Mouse (Mus musculus) gastrocnemius, postnatal 14 days (tissue): ENCODE results near the gene Mmp9. TPM values are rescaled to one million over a fixed set of nuclear protein-coding genes. Genes with fewer than 3 reads are reported as not detected.

ENCODE experiments used
- DNase-seq: peaks from one replicate; pipeline ENCODE4 v3.0.0; 2021; ENCODE audit warnings: mixed read lengths
- intact Hi-C: fragments of 180-260 bp; cut with DNase I; formaldehyde crosslinking; loops from one replicate; pipeline ENCODE4 v1.15.1; 2025; ENCODE audit warnings: low total_unique reads
- total RNA-seq, 2 experiments: library from RNA; stranded (reverse); gene quantifications; 2 replicates each; pipeline ENCODE4 v1.2.3; 2021

Gene Mmp9
- total RNA-seq, 2 experiments from 2014 or later, result 0.95 to 1.2 TPM

DNA sequence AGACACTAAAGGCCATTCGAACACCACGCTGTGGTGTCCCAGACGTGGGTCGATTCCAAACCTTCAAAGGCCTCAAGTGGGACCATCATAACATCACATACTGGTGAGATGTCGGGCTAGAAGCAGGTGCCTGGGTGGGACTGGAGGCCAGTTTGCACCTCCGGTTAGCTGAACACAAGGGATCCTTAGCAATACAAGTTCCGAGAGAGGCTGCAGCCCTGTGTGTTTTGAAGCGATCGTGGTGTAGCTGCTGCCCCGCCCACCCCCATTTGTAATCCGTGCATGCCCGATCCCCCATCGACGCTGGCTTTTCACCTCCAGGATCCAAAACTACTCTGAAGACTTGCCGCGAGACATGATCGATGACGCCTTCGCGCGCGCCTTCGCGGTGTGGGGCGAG is 8.4 kb downstream of the Mmp9 start:
- DNase-seq, result no peak
- intact Hi-C loops, result no loop called here

GRCm38 (mm10) chr2:164950501-164950900 is 9.9 kb downstream of the Mmp9 start:
- intact Hi-C loops, result loop anchor here (5.0 kb wide), 1 partner anchor 87 kb away; no protein-coding TSS in a partner anchor
- no peak for DNase-seq

- no peak for DNase-seq
- intact Hi-C loops, result loop anchor here (5.0 kb wide), 1 partner anchor 86 kb away; no protein-coding TSS in a partner anchor
Measured at GRCm38 (mm10) chr2:164951745-164952144, 11.2 kb downstream of the Mmp9 start.

DNA sequence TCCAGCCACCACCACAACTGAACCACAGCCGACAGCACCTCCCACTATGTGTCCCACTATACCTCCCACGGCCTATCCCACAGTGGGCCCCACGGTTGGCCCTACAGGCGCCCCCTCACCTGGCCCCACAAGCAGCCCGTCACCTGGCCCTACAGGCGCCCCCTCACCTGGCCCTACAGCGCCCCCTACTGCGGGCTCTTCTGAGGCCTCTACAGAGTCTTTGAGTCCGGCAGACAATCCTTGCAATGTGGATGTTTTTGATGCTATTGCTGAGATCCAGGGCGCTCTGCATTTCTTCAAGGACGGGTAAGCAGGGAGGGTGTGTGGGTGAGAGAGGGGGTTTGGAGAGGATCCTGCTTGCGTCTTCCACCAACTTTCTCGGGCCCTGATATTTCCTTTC is 11.9 kb downstream of the Mmp9 start:
- intact Hi-C loops, result loop anchor here (5.0 kb wide), 1 partner anchor 85 kb away; no protein-coding TSS in a partner anchor

DNA sequence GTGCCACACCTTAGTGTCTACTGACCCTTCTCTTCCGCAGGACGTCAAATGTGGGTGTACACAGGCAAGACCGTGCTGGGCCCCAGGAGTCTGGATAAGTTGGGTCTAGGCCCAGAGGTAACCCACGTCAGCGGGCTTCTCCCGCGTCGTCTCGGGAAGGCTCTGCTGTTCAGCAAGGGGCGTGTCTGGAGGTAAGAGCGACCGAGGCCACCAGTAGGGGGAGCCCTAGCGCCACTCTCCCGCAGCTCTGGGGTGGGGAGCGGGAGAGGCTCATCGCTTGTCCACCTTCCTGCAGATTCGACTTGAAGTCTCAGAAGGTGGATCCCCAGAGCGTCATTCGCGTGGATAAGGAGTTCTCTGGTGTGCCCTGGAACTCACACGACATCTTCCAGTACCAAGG is 12.6 kb downstream of the Mmp9 start:
- peak; percentile 79 for DNase-seq
- intact Hi-C loops, result loop anchor here (5.0 kb wide), 1 partner anchor 84 kb away; no protein-coding TSS in a partner anchor

More for the DNA sequence above, 11.9 kb downstream of the Mmp9 start:
- DNase-seq, result no peak

DNA sequence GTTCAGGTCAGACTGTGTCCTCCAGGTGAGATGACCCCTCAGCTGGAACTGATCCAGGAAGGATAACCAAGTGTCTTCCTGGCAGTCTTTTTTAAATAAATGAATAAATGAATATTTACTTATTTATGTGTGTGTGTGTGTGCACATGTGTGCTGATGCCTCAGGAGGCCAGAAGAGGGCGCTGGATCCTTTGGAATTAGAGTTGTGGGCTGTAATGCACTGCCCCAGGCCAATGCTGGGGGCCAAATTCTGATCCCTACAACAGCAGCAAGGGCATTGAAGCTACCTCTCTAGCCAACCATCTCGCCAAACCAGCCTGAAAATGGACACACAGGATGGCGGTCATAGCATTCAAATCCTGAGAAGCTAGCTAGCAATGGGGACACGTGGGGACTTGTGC is 15.1 kb downstream of the Mmp9 start:
- DNase-seq, result no peak
- intact Hi-C loops, result no loop called here

- no peak for DNase-seq
- intact Hi-C loops, result no loop called here
Measured at GRCm38 (mm10) chr2:164956195-164956594, 15.6 kb downstream of the Mmp9 start.

DNA sequence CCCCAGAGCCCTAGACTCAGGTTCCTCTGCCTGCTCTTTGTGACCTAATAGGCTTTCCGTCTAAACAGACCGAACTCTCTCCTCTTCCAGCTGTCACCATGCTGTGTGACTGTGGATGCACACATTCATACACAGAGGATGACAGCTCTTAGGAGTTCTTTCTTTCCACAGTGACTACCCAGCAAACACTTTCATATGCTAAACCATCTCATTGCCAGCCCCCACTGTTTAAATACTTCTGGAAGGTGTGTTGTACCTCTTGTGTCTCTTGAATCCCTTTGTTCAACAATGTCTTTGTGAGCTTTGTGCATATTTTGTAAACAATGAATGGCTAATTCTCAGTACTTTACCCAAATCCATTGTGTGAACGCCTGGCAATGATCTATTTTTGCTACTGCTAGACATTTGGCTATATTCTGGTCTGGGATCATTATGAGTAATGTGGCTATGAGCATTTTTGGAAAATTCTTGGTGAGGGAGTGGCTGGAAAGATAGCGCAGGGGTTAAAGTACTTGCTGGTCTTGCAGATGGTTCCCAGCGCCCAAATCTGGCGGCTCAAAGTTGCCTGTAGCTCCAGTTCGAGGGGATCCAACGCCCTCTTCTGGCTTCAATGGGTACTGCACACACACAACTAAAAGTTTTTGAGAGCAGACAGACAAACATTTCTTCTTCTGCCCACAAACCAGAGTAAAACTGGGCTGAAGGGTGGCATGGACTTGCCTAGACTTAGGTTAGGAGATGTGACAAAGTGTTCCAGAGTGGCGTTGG is 17.2 kb downstream of the Mmp9 start:
- intact Hi-C loops, result no loop called here
- no peak for DNase-seq

- DNase-seq, result peak; percentile 48
- intact Hi-C loops, result no loop called here
Measured at GRCm38 (mm10) chr2:164960716-164961441, 20.3 kb downstream of the Mmp9 start, which contains the start of gene Slc12a5. Gene Slc12a5, plus strand, starts transcription at chr2:164960802.

DNA sequence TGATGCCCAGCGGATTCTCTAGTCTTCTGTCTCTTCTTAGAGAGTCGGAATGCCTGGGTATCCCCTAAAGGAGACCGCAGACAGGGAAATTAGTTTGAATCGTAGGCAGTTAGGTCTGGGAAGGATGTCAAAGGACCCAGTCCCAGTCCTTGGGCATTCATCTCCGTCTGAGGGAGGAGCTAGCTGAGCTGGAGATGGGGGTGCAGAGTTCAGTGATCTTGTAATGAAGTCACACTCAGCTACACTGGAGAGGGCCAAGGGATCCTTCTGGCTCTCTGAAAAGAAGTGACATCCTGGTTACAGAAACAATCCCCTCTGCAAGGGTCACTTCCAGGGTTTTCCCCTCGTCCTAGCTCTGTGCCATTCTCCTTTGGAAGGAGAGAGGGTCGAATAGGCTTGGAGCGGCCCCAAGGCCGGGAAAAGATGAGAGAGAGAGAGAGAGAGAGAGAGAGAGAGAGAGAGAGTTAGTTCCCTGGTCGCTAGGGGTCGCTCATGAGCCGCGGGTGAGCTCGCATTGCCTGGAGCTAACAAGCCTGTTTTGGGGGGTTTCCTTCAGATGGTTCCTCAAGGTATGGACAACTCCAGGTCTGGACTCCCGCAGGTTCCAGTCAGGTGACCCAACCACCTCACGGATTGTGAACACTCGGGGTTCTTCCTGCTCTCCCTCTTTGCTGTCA is 21.1 kb downstream of the Mmp9 start:
- intact Hi-C loops, result no loop called here
- peak; percentile 50 for DNase-seq

DNA sequence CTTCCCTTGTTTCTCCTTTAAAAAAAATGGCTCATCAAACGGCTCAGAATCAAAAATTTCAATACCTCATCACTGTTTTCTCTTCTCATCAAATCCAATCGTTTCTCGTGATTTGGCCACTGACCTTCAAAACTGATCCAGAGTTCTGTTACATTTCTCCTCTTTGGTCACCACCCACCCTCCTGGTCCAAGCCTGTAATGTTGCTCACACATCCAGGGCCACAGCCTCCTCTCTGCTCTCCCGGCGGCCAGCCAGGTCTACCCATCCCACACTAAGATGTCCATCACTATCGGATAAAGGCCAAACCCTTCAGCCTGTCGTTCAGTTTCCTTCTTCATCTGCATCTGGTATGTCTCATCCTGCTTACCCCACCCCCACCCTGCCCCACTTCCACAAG is 21.6 kb downstream of the Mmp9 start:
- no peak for DNase-seq
- intact Hi-C loops, result no loop called here

- intact Hi-C loops, result no loop called here
- no peak for DNase-seq
Measured at GRCm38 (mm10) chr2:164964242-164964894, 23.8 kb downstream of the Mmp9 start.

DNA sequence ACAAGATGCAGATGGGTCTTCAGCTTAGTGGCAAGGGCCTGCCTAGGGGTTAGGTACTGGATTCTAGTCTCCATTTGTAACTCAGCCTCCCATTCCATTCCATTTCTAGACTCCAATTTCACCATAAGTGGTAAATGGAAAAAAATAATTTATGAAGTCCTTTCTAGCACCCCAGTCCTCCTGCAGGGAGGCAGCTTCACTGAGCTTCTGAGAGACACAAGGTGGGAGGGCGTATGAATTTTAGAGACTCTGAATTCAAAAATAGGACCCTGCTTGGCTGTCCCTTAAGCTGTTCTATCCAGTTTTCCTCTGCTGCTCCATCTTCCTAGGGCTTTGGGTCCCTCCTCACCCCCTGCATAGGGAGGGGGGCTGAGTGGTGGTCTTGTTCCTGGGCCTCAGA is 24.4 kb downstream of the Mmp9 start:
- no peak for DNase-seq
- intact Hi-C loops, result no loop called here

DNA sequence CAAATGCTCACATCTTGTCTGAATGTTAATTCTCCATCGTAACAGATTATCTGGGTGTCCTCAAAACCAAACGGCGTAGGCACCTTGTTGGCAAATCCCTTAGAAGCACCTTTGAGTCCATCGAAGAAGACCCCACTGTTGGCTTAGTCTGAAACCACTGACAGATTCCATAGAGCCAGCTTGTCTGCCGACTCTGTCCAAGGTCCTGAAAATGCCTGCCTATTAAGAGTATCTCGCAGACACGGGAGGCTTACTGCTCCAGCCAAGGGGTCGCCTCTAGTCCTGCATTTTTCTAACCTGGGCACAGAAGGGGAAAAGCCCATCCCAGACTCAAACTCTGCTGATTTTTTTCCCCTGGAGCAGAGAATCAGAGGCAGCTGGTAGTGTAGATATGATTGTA is 25.8 kb downstream of the Mmp9 start:
- intact Hi-C loops, result no loop called here
- DNase-seq, result no peak

DNA sequence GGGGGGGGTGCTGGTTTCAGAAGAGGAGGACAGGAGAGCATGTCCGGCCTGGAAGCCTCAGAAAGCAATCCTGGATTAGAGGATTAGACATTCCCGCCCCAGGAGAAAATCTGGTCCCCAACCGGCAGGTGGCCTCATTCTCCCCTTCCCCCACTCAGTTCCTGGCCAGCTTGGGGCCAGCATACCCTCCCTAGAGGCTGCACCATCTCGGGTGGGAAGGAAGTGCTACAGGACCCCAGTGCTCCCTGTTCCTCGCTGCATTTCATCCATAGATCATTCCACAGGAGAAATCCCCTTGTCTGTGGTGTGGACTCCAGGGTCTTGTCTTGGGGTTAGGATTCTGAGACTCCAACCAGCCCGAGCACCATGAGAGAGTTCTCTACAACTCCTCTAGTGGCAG is 26.6 kb downstream of the Mmp9 start:
- DNase-seq, result no peak
- intact Hi-C loops, result no loop called here

- no peak for DNase-seq
- intact Hi-C loops, result no loop called here
Measured at GRCm38 (mm10) chr2:164967761-164968440, 27.3 kb downstream of the Mmp9 start.

GRCm38 (mm10) chr2:164968451-164968851 is 27.9 kb downstream of the Mmp9 start:
- peak; percentile 70 for DNase-seq
- intact Hi-C loops, result no loop called here

DNA sequence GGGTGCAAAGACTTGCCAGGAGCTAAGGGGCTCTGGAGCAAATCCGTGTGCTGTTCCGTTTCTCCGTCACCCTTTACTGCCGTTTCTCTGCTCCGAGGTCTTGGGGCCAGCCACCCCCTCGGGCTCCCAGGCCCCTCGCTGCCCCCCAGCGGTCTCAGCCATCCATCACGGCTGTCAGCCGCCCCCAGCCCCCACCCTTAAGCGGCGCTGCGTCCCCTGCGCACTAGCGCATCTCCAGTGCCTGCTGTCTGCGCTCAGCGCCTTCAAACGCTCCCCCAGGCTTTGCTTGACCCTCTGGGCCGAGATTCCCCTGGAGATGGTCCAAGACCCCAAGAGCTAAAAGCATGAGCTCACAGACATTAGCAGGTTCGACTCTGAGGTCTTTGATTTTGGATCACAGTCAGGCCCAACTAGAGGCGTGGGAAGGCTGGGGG is 28.8 kb downstream of the Mmp9 start:
- no peak for DNase-seq
- intact Hi-C loops, result no loop called here

- no peak for DNase-seq
- intact Hi-C loops, result no loop called here
Measured at GRCm38 (mm10) chr2:164970631-164971196, 30.1 kb downstream of the Mmp9 start.
